Mouse (Mus musculus) naive thymus-derived CD4-positive, alpha-beta T cell, adult 2 months (primary cell): ENCODE measurements at regions not wholly inside any gene's neighbourhood (a gene's known extent, or its start where the extent isn't known, plus 50 kb on each side); places are given as distances from the start of the nearest gene placed in this dataset.
A peak's percentile ranks its signal among the peaks of the same experiment; 100 is the strongest.

Source experiments
- DNase-seq: peaks from one replicate; pipeline ENCODE4 v3.0.0-alpha.2; 2011; ENCODE audit warnings: low read depth

- DNase-seq = no peak
These were observed 227.9 kb upstream of the Gpc5 start for GRCm38 (mm10) chr14:114864102-114864501.

- no peak for DNase-seq
These were observed 222.8 kb upstream of the Gpc5 start for GRCm38 (mm10) chr14:114869233-114869632.

GRCm38 (mm10) chr14:114875101-114875500 lies 216.9 kb upstream of the Gpc5 start:
- DNase-seq = no peak

GRCm38 (mm10) chr14:114876427-114876826 lies 215.6 kb upstream of the Gpc5 start:
- DNase-seq = no peak

GRCm38 (mm10) chr14:114877477-114877876 lies 214.5 kb upstream of the Gpc5 start:
- DNase-seq = no peak

GRCm38 (mm10) chr14:114880291-114880690 lies 211.7 kb upstream of the Gpc5 start:
- DNase-seq = no peak

GRCm38 (mm10) chr14:114904109-114904508 lies 187.9 kb upstream of the Gpc5 start:
- DNase-seq = no peak

- no peak for DNase-seq
These were observed 179.7 kb upstream of the Gpc5 start for GRCm38 (mm10) chr14:114912271-114912670.

GRCm38 (mm10) chr14:114913238-114913637 lies 178.8 kb upstream of the Gpc5 start:
- no peak for DNase-seq

- no peak for DNase-seq
These were observed 146.3 kb upstream of the Gpc5 start for GRCm38 (mm10) chr14:114945744-114946143.

GRCm38 (mm10) chr14:114946321-114946720 lies 145.7 kb upstream of the Gpc5 start:
- peak; percentile 30 for DNase-seq

- DNase-seq = peak; percentile 41
These were observed 143.5 kb upstream of the Gpc5 start for GRCm38 (mm10) chr14:114948341-114949155.

- no peak for DNase-seq
These were observed 142.9 kb upstream of the Gpc5 start for GRCm38 (mm10) chr14:114949156-114949496.

GRCm38 (mm10) chr14:114952280-114952679 lies 139.7 kb upstream of the Gpc5 start:
- DNase-seq = no peak

- DNase-seq = no peak
These were observed 138.8 kb upstream of the Gpc5 start for GRCm38 (mm10) chr14:114953070-114953665.

GRCm38 (mm10) chr14:114954287-114954686 lies 137.7 kb upstream of the Gpc5 start:
- DNase-seq = no peak

- DNase-seq = no peak
These were observed 136.4 kb upstream of the Gpc5 start for GRCm38 (mm10) chr14:114955572-114955971.

GRCm38 (mm10) chr14:114960273-114960672 lies 131.7 kb upstream of the Gpc5 start:
- no peak for DNase-seq

GRCm38 (mm10) chr14:114965941-114966340 lies 126.1 kb upstream of the Gpc5 start:
- DNase-seq = no peak

GRCm38 (mm10) chr14:114969020-114969419 lies 123.0 kb upstream of the Gpc5 start:
- DNase-seq = no peak

GRCm38 (mm10) chr14:114981120-114981519 lies 110.9 kb upstream of the Gpc5 start:
- DNase-seq = no peak

- no peak for DNase-seq
These were observed 88.8 kb upstream of the Gpc5 start for GRCm38 (mm10) chr14:115003223-115003622.

- no peak for DNase-seq
These were observed 87.1 kb upstream of the Gpc5 start for GRCm38 (mm10) chr14:115004733-115005405.
